Mouse (Mus musculus) megakaryocyte-erythroid progenitor cell, adult 5 weeks (primary cell): ENCODE measurements around the gene 4930579F01Rik. TPM values are rescaled to one million over a fixed set of nuclear protein-coding genes. Genes with fewer than 3 reads are reported as not detected.

Experiments used
- polyA plus RNA-seq: library from polyadenylated mRNA; stranded (reverse); fragments of >175 nt; gene quantifications from 2 replicates; pipeline ENCODE4 v1.2.3, GENCODE M21; 2012

Gene 4930579F01Rik
- not detected in 2 replicates for polyA plus RNA-seq

DNA sequence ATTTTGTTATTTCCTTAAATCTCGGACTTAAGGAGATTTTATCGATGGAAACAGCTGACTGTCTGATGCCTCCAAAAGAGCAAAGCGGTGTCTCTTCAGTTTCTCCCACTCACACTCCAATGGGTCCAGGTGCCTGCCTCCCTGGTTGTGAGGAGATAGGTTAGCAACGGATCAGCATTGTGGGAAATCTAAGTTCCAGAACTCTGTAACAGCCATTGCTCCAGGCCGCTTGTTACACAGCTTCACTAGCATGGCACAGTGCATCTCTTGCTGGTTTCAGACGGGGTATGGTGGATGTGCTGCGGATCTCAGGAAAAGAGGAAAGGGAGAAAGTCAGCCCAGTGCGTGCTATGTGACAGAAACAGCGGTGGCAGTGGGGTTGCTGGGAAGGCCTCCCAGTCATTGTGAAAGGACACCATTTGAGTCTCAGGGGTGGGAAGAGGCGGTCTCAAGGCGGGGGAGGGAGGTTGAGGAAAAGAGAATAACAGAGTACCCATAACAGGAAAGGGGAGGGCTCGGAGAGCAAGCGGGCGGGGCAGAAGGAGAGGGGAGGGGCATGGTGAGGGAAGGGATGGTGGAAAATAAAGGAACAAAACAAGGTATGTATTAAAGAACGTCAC, at the start of gene 4930579F01Rik:
TSS of gene 4930579F01Rik (minus strand) at position 143 of the 620 bp plus-strand sequence.

DNA sequence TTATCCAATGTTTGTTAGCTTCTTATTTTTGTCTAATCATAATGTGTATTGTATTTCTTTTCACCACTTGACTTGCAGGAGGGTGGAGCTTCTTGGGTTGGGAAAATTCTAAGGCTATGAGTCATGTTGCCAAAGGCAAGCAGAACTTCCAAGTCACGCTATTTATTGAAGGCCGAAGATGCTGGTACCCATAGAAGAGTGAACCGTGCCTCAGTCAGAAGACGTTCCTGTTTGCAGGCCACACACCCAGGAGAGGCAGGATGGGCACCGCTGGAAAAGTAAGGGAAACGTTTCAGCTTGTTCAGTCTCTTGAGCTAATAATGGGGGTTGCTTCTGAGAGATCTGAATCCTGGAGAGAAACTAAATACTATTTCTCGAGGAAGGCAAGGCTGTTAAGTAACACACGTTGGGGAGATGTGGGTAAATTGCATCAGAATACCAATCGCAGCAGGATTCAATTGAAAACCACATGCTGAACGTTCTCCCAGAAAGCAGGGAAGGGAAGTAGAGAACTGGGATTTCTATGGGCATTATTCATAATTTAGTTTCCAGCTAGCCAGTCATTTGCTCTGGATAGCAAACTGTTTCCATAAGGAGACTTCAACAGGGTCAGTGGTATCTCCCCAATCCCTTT, 24.1 kb upstream of the 4930579F01Rik start, which contains the start of gene Adh7:
TSS of gene Adh7 (plus strand) at position 130 of the 634 bp plus-strand sequence.

DNA sequence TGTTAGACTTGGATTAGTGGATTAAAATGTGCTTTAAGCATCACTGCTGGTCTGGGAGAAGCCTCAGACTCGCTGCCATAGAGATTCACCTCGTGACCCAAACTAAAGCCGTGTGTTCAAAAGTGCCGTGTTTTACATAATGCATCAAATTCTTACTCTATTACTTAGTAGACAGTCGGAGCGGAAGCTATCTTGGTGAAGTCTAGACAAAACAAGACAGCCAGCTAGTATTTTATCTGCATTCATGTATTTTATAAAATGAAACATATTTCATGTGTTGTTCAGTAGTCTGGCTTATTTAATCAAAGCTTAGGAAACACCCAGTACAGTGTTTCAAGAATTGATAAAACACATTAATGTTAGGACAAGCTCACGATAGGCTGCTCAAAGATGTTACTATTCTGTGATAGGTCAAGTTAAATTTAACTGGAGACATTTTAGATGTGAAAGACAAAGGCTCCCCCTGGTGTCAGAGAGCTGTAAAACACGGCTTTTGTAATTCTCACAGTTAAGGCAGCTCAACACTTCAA, 48.9 kb downstream of the 4930579F01Rik start, which contains the start of gene Mttp:
TSS of gene Mttp (minus strand) at position 327 of the 530 bp plus-strand sequence.

DNA sequence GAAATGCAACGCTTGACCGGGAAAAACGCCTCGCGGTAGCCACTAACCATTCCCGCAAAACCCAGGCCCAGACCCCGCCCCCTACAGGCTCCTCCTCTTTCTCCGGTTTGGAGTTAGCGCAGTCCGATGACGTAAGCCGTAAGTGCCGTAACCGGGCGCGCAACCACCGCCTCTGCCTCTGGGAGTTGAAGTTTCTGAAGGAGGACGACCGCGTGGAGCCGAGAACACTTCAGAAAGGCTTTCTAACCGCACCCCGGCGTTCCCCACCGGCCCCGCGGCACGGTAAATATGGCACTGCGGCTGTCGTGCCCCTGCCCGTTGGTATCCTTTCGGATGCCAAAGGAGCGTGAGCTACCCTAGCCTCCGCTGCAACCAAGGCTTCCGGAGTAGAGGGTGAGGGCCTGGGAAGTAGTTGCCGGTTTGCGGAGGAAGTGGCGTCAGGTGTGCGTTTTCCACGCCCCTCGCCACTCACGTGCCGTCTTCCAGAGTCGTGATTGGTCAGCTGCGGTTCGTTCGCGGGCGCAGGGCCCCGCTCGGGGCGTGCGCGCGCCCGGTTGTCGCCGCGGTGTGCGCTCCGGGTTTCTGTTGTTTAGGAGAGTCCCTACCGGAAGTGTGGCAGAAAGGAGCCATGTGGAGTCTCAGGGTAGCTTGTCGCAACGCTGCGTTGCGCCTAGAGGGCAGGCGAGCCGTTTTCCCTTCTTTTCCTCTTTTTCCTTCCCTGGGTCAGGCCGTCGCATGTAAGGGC, 50.1 kb downstream of the 4930579F01Rik start, which contains the start of gene Trmt10a:
TSS of gene Trmt10a (plus strand) at position 134 of the 745 bp plus-strand sequence.

Other genes starting within 250 kb of the 4930579F01Rik start
- 18.8 and 31.8 TPM in 2 replicates for gene Dapp1, start 212.3 kb downstream of the 4930579F01Rik start, polyA plus RNA-seq
- gene 1110002E22Rik, start 128.8 kb downstream of the 4930579F01Rik start, polyA plus RNA-seq = 0.03 and 0.05 TPM in 2 replicates
- gene Gm5105, start 126.4 kb downstream of the 4930579F01Rik start, polyA plus RNA-seq = not detected in 2 replicates
- 1.8 and 2.6 TPM in 2 replicates for gene Trmt10a, start 50.4 kb downstream of the 4930579F01Rik start, polyA plus RNA-seq
- 0.38 and 0.98 TPM in 2 replicates for gene Mttp, start 48.9 kb downstream of the 4930579F01Rik start, polyA plus RNA-seq
- gene Adh7, start 23.9 kb upstream of the 4930579F01Rik start, polyA plus RNA-seq = not detected in 2 replicates
- gene Adh1, start 67.2 kb upstream of the 4930579F01Rik start, polyA plus RNA-seq = 0.14 TPM in 1 of 2 replicates, not detected in the other
- not detected in 2 replicates for gene Adh6a, start 119.5 kb upstream of the 4930579F01Rik start, polyA plus RNA-seq
- gene Adh6b, start 147.9 kb upstream of the 4930579F01Rik start, polyA plus RNA-seq = not detected in 2 replicates
- not detected in 2 replicates for gene Adh4, start 221.6 kb upstream of the 4930579F01Rik start, polyA plus RNA-seq
- gene Adh5, start 249.3 kb upstream of the 4930579F01Rik start, polyA plus RNA-seq = 20.0 and 20.1 TPM in 2 replicates